Mouse (Mus musculus) midbrain, embryonic 15.5 days (tissue): ENCODE data around the gene Megf11. TPM values are rescaled to one million over a fixed set of nuclear protein-coding genes. Genes with fewer than 3 reads are reported as not detected.

Source experiments
- ATAC-seq: fragments of 200-750 bp; cut with Nextera tagmentation; replicated peaks from 2 replicates; pipeline ENCODE4 v1.8.0; 2017; ENCODE audit warnings: moderate TSS enrichment
- H3K27ac ChIP-seq: fragments of 300-500 bp; sonication (generic); 2 replicates; pipeline ENCODE4 v1.5.1; 2015; ENCODE audit warnings: mild to moderate bottlenecking, inconsistent platforms
- H3K27me3 ChIP-seq: fragments of 300-500 bp; sonication (generic); replicated peaks from 2 replicates; pipeline ENCODE4 v1.6.1; 2015; ENCODE audit warnings: inconsistent platforms
- H3K36me3 ChIP-seq: fragments of 300-500 bp; sonication (generic); replicated peaks from 2 replicates; pipeline ENCODE4 v1.6.1; 2015; ENCODE audit warnings: inconsistent platforms
- H3K4me1 ChIP-seq: fragments of 300-500 bp; sonication (generic); 2 replicates; pipeline ENCODE4 v1.6.1; 2015; ENCODE audit warnings: inconsistent platforms
- H3K4me2 ChIP-seq: fragments of 300-500 bp; sonication (generic); 2 replicates; pipeline ENCODE4 v1.6.1; 2015; ENCODE audit warnings: inconsistent platforms, mild to moderate bottlenecking, moderate library complexity
- H3K4me3 ChIP-seq: fragments of 300-500 bp; sonication (generic); 2 replicates; pipeline ENCODE4 v1.5.1; 2015; ENCODE audit warnings: mild to moderate bottlenecking, inconsistent platforms
- H3K9ac ChIP-seq: fragments of 300-500 bp; sonication (generic); 2 replicates; pipeline ENCODE4 v1.6.1; 2015; ENCODE audit warnings: mild to moderate bottlenecking, inconsistent platforms
- H3K9me3 ChIP-seq: fragments of 300-500 bp; sonication (generic); 2 replicates; pipeline ENCODE4 v1.6.1; 2016; ENCODE audit warnings: inconsistent platforms
- WGBS: fragments of 180-500 bp; shearing (Covaris S2); methylation state at CpG from one replicate; pipeline ENCODE4 v1.1.7; 2015; ENCODE audit warnings: mixed read lengths; 5-methylcytosine and 5-hydroxymethylcytosine counted together
- polyA plus RNA-seq: library from polyadenylated mRNA; unstranded; fragments of >200 nt; fragmentation: Nextera tagmentation; extraction: Ambion mirVana; gene quantifications from 2 replicates; pipeline ENCODE4 v1.2.1, GENCODE M21; 2015

Gene Megf11
- polyA plus RNA-seq, 1 experiment from 2014 or later = 22.4 TPM

- H3K27ac ChIP-seq = no peak overlapping the region
Measured at GRCm38 (mm10) chr9:64633169-64633568, 247.7 kb downstream of the Megf11 start.

GRCm38 (mm10) chr9:64636111-64636510 lies 250.7 kb downstream of the Megf11 start:
- Histone ChIP-seq H3K27me3 (0 out of 2 replicates have a peak, but pooled peaks cover 9% of the 10 kb centered on the region), H3K27ac (no peak overlapping the region), H3K4me3 (no peak overlapping the region), H3K36me3 (no peaks in the 10 kb centered on the region), H3K9me3 (no peaks in the 10 kb centered on the region), H3K4me2 (no peak overlapping the region), H3K4me1 (peaks cover 31% of the 10 kb centered on the region), H3K9ac (no peak overlapping the region)
- no peak for ATAC-seq
- WGBS = 59% methylated on average over 6 of the region's 6 CpGs

More at GRCm38 (mm10) chr9:64633169-64633568, 247.7 kb downstream of the Megf11 start:
- Histone ChIP-seq H3K27me3 (0 out of 2 replicates have a peak, but pooled peaks cover 3% of the 10 kb centered on the region), H3K36me3 (no peaks in the 10 kb centered on the region), H3K4me3 (no peak overlapping the region), H3K9ac (no peak overlapping the region), H3K4me2 (no peak overlapping the region), H3K9me3 (no peaks in the 10 kb centered on the region), H3K4me1 (peaks cover 22% of the 10 kb centered on the region)
- no peak for ATAC-seq
- 82% methylated on average over 3 of the region's 3 CpGs for WGBS

- WGBS = 86% methylated on average over 2 of the region's 2 CpGs
- 0 out of 2 replicates have a peak, but pooled peaks cover 9% of the 10 kb centered on the region for H3K27me3 ChIP-seq
Measured at GRCm38 (mm10) chr9:64636961-64637360, 251.5 kb downstream of the Megf11 start.

GRCm38 (mm10) chr9:64638250-64638649 lies 252.8 kb downstream of the Megf11 start:
- Histone ChIP-seq H3K9ac (no peak overlapping the region), H3K27ac (no peak overlapping the region), H3K4me2 (peak overlapping the region; percentile 41), H3K36me3 (no peaks in the 10 kb centered on the region), H3K4me1 (peaks cover 31% of the 10 kb centered on the region), H3K4me3 (no peak overlapping the region; the same call in 1 of the 2 replicates), H3K9me3 (no peaks in the 10 kb centered on the region), H3K27me3 (0 out of 2 replicates have a peak, but pooled peaks cover 9% of the 10 kb centered on the region)
- no peak for ATAC-seq
- 5% methylated on average over 22 of the region's 22 CpGs for WGBS

More at GRCm38 (mm10) chr9:64636961-64637360, 251.5 kb downstream of the Megf11 start:
- Histone ChIP-seq H3K4me3 (no peak overlapping the region), H3K9me3 (no peaks in the 10 kb centered on the region), H3K27ac (no peak overlapping the region), H3K36me3 (no peaks in the 10 kb centered on the region), H3K4me2 (no peak overlapping the region), H3K4me1 (peaks cover 31% of the 10 kb centered on the region), H3K9ac (no peak overlapping the region)
- no peak for ATAC-seq

- Histone ChIP-seq H3K9ac (no peak overlapping the region), H3K4me2 (no peak overlapping the region), H3K36me3 (no peaks in the 10 kb centered on the region), H3K27me3 (0 out of 2 replicates have a peak, but pooled peaks cover 9% of the 10 kb centered on the region), H3K4me1 (peaks cover 27% of the 10 kb centered on the region), H3K27ac (no peak overlapping the region), H3K4me3 (no peak overlapping the region), H3K9me3 (no peaks in the 10 kb centered on the region)
- ATAC-seq = no peak
- WGBS = 11% methylated on average over 5 of the region's 5 CpGs
Measured at GRCm38 (mm10) chr9:64639664-64640063, 254.2 kb downstream of the Megf11 start.

GRCm38 (mm10) chr9:64644129-64644528 lies 258.7 kb downstream of the Megf11 start:
- ATAC-seq = no peak
- no peak overlapping the region for H3K4me3 ChIP-seq
- H3K4me2 ChIP-seq = no peak overlapping the region
- 47% methylated on average over 7 of the region's 7 CpGs for WGBS
- H3K9ac ChIP-seq = no peak overlapping the region
- H3K27me3 ChIP-seq = 0 out of 2 replicates have a peak, but pooled peaks cover 1% of the 10 kb centered on the region
- H3K27ac ChIP-seq = no peak overlapping the region
- no peaks in the 10 kb centered on the region for H3K36me3 ChIP-seq
- H3K9me3 ChIP-seq = no peaks in the 10 kb centered on the region
- peaks cover 2% of the 10 kb centered on the region; the same call in 1 of the 2 replicates for H3K4me1 ChIP-seq

GRCm38 (mm10) chr9:64645462-64645861 lies 260.0 kb downstream of the Megf11 start:
- ATAC-seq = no peak
- no peaks in the 10 kb centered on the region for H3K27me3 ChIP-seq
- no peaks in the 10 kb centered on the region for H3K9me3 ChIP-seq
- 85% methylated on average over 3 of the region's 3 CpGs for WGBS
- H3K9ac ChIP-seq = no peak overlapping the region
- no peak overlapping the region for H3K4me3 ChIP-seq
- no peaks in the 10 kb centered on the region for H3K36me3 ChIP-seq
- no peak overlapping the region for H3K27ac ChIP-seq
- H3K4me2 ChIP-seq = no peak overlapping the region
- peaks cover 2% of the 10 kb centered on the region; the same call in 1 of the 2 replicates for H3K4me1 ChIP-seq

- 0 out of 2 replicates have a peak overlapping the region, but pooled peaks have one; percentile 11 for H3K27ac ChIP-seq
- no peak overlapping the region for H3K4me2 ChIP-seq
- H3K4me1 ChIP-seq = peaks cover 3% of the 10 kb centered on the region; the same call in 1 of the 2 replicates
- no peak overlapping the region for H3K9ac ChIP-seq
- H3K4me3 ChIP-seq = no peak overlapping the region
- no peaks in the 10 kb centered on the region for H3K36me3 ChIP-seq
- WGBS = 66% methylated on average over 9 of the region's 9 CpGs
- H3K9me3 ChIP-seq = no peaks in the 10 kb centered on the region
- no peak for ATAC-seq
- H3K27me3 ChIP-seq = no peaks in the 10 kb centered on the region
Measured at GRCm38 (mm10) chr9:64649393-64649792, 264.0 kb downstream of the Megf11 start.

- no peaks in the 10 kb centered on the region for H3K9me3 ChIP-seq
- H3K27ac ChIP-seq = no peak overlapping the region
- 0 out of 2 replicates have a peak, but pooled peaks cover 6% of the 10 kb centered on the region for H3K4me1 ChIP-seq
- no peak overlapping the region for H3K4me3 ChIP-seq
- no peak overlapping the region for H3K9ac ChIP-seq
- H3K4me2 ChIP-seq = no peak overlapping the region
- no peaks in the 10 kb centered on the region for H3K27me3 ChIP-seq
- WGBS = 17% methylated on average over 2 of the region's 2 CpGs
- ATAC-seq = no peak
- H3K36me3 ChIP-seq = no peaks in the 10 kb centered on the region
Measured at GRCm38 (mm10) chr9:64649892-64650291, 264.5 kb downstream of the Megf11 start.

GRCm38 (mm10) chr9:64651181-64651580 lies 265.8 kb downstream of the Megf11 start:
- H3K36me3 ChIP-seq = no peaks in the 10 kb centered on the region
- no peak for ATAC-seq
- no peak overlapping the region for H3K4me3 ChIP-seq
- 0 out of 2 replicates have a peak, but pooled peaks cover 6% of the 10 kb centered on the region for H3K4me1 ChIP-seq
- H3K27ac ChIP-seq = no peak overlapping the region
- no peak overlapping the region for H3K9ac ChIP-seq
- no peaks in the 10 kb centered on the region for H3K9me3 ChIP-seq
- no peaks in the 10 kb centered on the region for H3K27me3 ChIP-seq
- no peak overlapping the region for H3K4me2 ChIP-seq
- WGBS = 88% methylated on average over 1 of the region's 1 CpGs

GRCm38 (mm10) chr9:64651689-64652088 lies 266.3 kb downstream of the Megf11 start:
- no peak overlapping the region for H3K4me3 ChIP-seq
- no peak overlapping the region for H3K4me2 ChIP-seq
- ATAC-seq = no peak
- 0 out of 2 replicates have a peak, but pooled peaks cover 6% of the 10 kb centered on the region for H3K4me1 ChIP-seq
- no peak overlapping the region for H3K9ac ChIP-seq
- no peaks in the 10 kb centered on the region for H3K27me3 ChIP-seq
- H3K27ac ChIP-seq = no peak overlapping the region
- WGBS = 70% methylated on average over 4 of the region's 4 CpGs
- H3K36me3 ChIP-seq = no peaks in the 10 kb centered on the region
- no peaks in the 10 kb centered on the region for H3K9me3 ChIP-seq

GRCm38 (mm10) chr9:64652138-64652537 lies 266.7 kb downstream of the Megf11 start:
- H3K27me3 ChIP-seq = no peaks in the 10 kb centered on the region
- H3K27ac ChIP-seq = no peak overlapping the region
- H3K9me3 ChIP-seq = no peaks in the 10 kb centered on the region
- WGBS = 53% methylated on average over 2 of the region's 2 CpGs
- 0 out of 2 replicates have a peak, but pooled peaks cover 6% of the 10 kb centered on the region for H3K4me1 ChIP-seq
- H3K9ac ChIP-seq = no peak overlapping the region
- H3K36me3 ChIP-seq = no peaks in the 10 kb centered on the region
- H3K4me3 ChIP-seq = no peak overlapping the region
- no peak for ATAC-seq
- no peak overlapping the region for H3K4me2 ChIP-seq

- Histone ChIP-seq H3K4me2 (no peak overlapping the region), H3K27me3 (no peaks in the 10 kb centered on the region), H3K4me3 (no peak overlapping the region), H3K27ac (no peak overlapping the region), H3K9ac (no peak overlapping the region), H3K4me1 (peaks cover 6% of the 10 kb centered on the region; the same call in 1 of the 2 replicates), H3K9me3 (no peaks in the 10 kb centered on the region), H3K36me3 (no peaks in the 10 kb centered on the region)
- 75% methylated on average over 10 of the region's 10 CpGs for WGBS
- no peak for ATAC-seq
Measured at GRCm38 (mm10) chr9:64652841-64653361, 267.5 kb downstream of the Megf11 start.
